Mouse (Mus musculus) myocyte (in vitro differentiated cells): ENCODE data around the gene Zw10.

ENCODE experiments used
- E2F4 ChIP-seq: IDR thresholded peaks from one replicate; pipeline ENCODE4 v1.6.1; 2011; ENCODE audit warnings: mild to moderate bottlenecking, control low read depth, moderate library complexity; ENCODE audit not compliant: insufficient read depth
- MAX ChIP-seq: IDR thresholded peaks from one replicate; pipeline ENCODE4 v1.6.1; 2011; ENCODE audit warnings: low read depth, mild to moderate bottlenecking, control low read depth
- MYOG ChIP-seq, 3 experiments: IDR thresholded peaks; one replicate each; pipeline ENCODE4 v1.6.1; 2011; ENCODE audit warnings: control low read depth in 2 of 3, low read depth in 2 of 3, mild to moderate bottlenecking in 2 of 3; ENCODE audit not compliant: insufficient read length in 2 of 3, control insufficient read depth in 1 of 3, insufficient read depth in 1 of 3
- POLR2A ChIP-seq: IDR thresholded peaks from one replicate; pipeline ENCODE4 v1.6.1; 2011; ENCODE audit warnings: low read depth, mild to moderate bottlenecking, control low read depth, moderate library complexity; ENCODE audit not compliant: insufficient read length
- POLR2AphosphoS2 ChIP-seq: IDR thresholded peaks from one replicate; pipeline ENCODE4 v1.6.1; 2011; ENCODE audit warnings: low read depth, control low read depth; ENCODE audit not compliant: insufficient read length
- SRF ChIP-seq: IDR thresholded peaks from one replicate; pipeline ENCODE4 v1.6.1; 2011; ENCODE audit warnings: low read depth; ENCODE audit not compliant: control insufficient read depth, insufficient read length
- TCF12 ChIP-seq: IDR thresholded peaks from one replicate; pipeline ENCODE4 v1.6.1; 2011; ENCODE audit warnings: mild to moderate bottlenecking, control low read depth; ENCODE audit not compliant: poor library complexity, insufficient read depth, severe bottlenecking
- USF1 ChIP-seq: IDR thresholded peaks from one replicate; pipeline ENCODE4 v1.6.1; 2011; ENCODE audit warnings: low read depth, mild to moderate bottlenecking, control low read depth, moderate library complexity

GRCm38 (mm10) chr9:49110476-49111220 is 55.2 kb downstream of the Zw10 start:
- TF ChIP-seq POLR2A (no peak), USF1 (no peak), MAX (no peak), TCF12 (no peak), POLR2AphosphoS2 (no peak), E2F4 (no peak), MYOG (IDR thresholded peaks at IDR 0.05; ENCODE audit: control insufficient read depth in 1 of 3, insufficient read depth in 1 of 3, insufficient read length in 2 of 3, low read depth in 2 of 3) (no peak), SRF (no peak)
